Mouse (Mus musculus) lung, embryonic 14.5 days (tissue): ENCODE results near the gene Etnk1. TPM values are rescaled to one million over a fixed set of nuclear protein-coding genes. Genes with fewer than 3 reads are reported as not detected.

Source experiments
- ATAC-seq: fragments of 200-750 bp; cut with Nextera tagmentation; 2 replicates; pipeline ENCODE4 v1.8.0; 2017; ENCODE audit warnings: mild to moderate bottlenecking, moderate TSS enrichment, moderate library complexity; ENCODE audit not compliant: insufficient read depth
- DNase-seq: peaks from one replicate; pipeline ENCODE4 v3.0.0-alpha.2; 2015
- H3K27ac ChIP-seq: fragments of 300-500 bp; sonication (generic); 2 replicates; pipeline ENCODE4 v1.5.1; 2014; ENCODE audit warnings: low read depth, mild to moderate bottlenecking, moderate library complexity
- H3K27me3 ChIP-seq: fragments of 300-500 bp; sonication (generic); 2 replicates; pipeline ENCODE4 v1.6.1; 2014; ENCODE audit warnings: low read length, control low read depth; ENCODE audit not compliant: insufficient read depth
- H3K36me3 ChIP-seq: fragments of 300-500 bp; sonication (generic); 2 replicates; pipeline ENCODE4 v1.6.1; 2014; ENCODE audit warnings: control low read depth; ENCODE audit not compliant: insufficient read depth
- H3K4me1 ChIP-seq: fragments of 300-500 bp; sonication (generic); 2 replicates; pipeline ENCODE4 v1.6.1; 2014; ENCODE audit warnings: antibody characterized with exemption, control low read depth; ENCODE audit not compliant: insufficient read depth
- H3K4me2 ChIP-seq: fragments of 300-500 bp; sonication (generic); 2 replicates; pipeline ENCODE4 v1.6.1; 2014; ENCODE audit warnings: mild to moderate bottlenecking
- H3K4me3 ChIP-seq: fragments of 300-500 bp; sonication (generic); 2 replicates; pipeline ENCODE4 v1.5.1; 2014; ENCODE audit warnings: low read depth, low read length
- H3K9ac ChIP-seq: fragments of 300-500 bp; sonication (generic); 2 replicates; pipeline ENCODE4 v1.6.1; 2014
- H3K9me3 ChIP-seq: fragments of 300-500 bp; sonication (generic); 2 replicates; pipeline ENCODE4 v1.6.1; 2016; ENCODE audit warnings: low read depth, low read length, control low read depth
- CTCF ChIP-seq: IDR thresholded peaks from 2 replicates; pipeline ENCODE4 v1.5.1; 2016; ENCODE audit warnings: antibody characterized with exemption, low read depth
- WGBS: fragments of 180-500 bp; shearing (Covaris S2); extraction: QIAGEN DNeasy Blood & Tissue Kit; methylation state at CpG from one replicate; pipeline ENCODE4 v1.1.7; 2014; 5-methylcytosine and 5-hydroxymethylcytosine counted together
- polyA plus RNA-seq: library from polyadenylated mRNA; unstranded; fragments of >200 nt; fragmentation: Nextera tagmentation; extraction: Ambion mirVana; gene quantifications from 2 replicates; pipeline ENCODE4 v1.2.1, GENCODE M21; 2014

The Etnk1 gene
- polyA plus RNA-seq, 1 experiment from 2014 or later = 23.3 TPM

DNA sequence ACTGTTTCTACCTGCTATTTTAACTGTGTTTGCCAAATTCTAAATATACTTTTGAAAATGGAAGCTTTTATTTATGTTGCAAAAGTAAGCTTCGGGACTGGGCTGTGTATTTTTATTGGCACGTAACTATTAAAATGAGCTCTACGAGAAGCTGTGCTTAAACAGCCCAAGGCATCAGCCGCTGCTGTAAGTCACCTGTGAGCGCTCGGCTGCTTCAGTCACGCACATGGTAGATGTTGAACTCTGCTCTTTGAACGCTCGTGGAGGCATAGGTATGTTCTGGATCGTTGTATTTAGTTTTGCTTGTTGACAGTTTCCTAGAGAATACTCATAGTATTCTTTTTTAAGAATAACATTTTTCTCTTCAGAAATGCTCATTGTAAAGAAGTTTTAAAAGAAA is 26.1 kb downstream of the Etnk1 start:
- Histone ChIP-seq H3K9ac (no peak overlapping the region), H3K9me3 (no peaks in the 10 kb centered on the region), H3K4me3 (no peak overlapping the region), H3K27me3 (no peaks in the 10 kb centered on the region), H3K4me2 (no peak overlapping the region), H3K27ac (no peak overlapping the region), H3K36me3 (peaks cover 41% of the 10 kb centered on the region), H3K4me1 (no peaks in the 10 kb centered on the region)
- ATAC-seq = no peak
- 82% methylated on average over 10 of the region's 10 CpGs for WGBS
- DNase-seq = no peak
- no peak for TF ChIP-seq CTCF

DNA sequence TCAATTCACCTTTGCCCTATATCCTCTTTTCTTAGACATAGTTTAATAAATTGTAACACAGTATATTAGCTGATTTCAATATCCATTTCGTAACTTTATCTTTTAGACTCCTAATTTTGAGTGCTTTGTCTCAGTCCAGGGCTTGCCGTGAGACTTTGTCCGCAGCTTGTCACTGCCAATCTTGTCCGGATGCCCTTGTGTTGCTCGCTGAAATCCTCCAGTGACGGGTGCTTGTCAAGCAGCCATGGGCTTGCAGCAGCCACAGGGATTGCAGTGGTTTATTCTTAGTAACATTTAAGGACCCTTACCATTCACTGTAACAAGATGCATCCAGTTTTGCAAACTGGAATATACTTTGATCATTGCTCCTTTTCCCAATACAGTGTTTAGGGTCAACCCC is 26.6 kb downstream of the Etnk1 start:
- no peak overlapping the region for H3K9ac ChIP-seq
- no peak overlapping the region for H3K27ac ChIP-seq
- H3K36me3 ChIP-seq = peaks cover 44% of the 10 kb centered on the region
- H3K4me3 ChIP-seq = no peak overlapping the region
- H3K27me3 ChIP-seq = no peaks in the 10 kb centered on the region
- no peaks in the 10 kb centered on the region for H3K4me1 ChIP-seq
- no peaks in the 10 kb centered on the region for H3K9me3 ChIP-seq
- TF ChIP-seq CTCF = no peak
- DNase-seq = no peak
- H3K4me2 ChIP-seq = no peak overlapping the region
- 79% methylated on average over 6 of the region's 6 CpGs for WGBS
- ATAC-seq = no peak

DNA sequence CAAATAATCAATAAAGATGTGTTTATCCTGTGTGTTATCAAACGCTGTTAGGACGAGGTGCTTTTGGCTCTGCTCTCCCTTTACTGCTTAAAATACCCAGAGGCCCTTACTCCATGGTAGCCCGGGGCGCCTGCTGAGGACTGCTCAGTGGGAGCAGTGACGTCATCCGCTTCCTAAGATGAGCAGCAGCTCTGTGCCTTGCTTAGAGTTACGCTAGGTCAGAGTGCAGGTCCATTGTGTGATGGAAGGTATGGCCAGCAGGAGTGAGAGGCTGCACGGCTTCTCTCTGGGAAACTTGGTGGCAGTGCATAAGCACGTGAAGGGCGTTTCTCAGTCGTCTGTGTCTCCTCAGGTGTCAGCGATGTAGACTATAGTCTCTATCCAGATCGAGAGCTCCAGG is 30.0 kb downstream of the Etnk1 start:
- Histone ChIP-seq H3K9me3 (no peaks in the 10 kb centered on the region), H3K4me2 (no peak overlapping the region), H3K27ac (no peak overlapping the region), H3K9ac (no peak overlapping the region), H3K27me3 (no peaks in the 10 kb centered on the region), H3K36me3 (peaks cover 43% of the 10 kb centered on the region), H3K4me1 (no peaks in the 10 kb centered on the region), H3K4me3 (no peak overlapping the region)
- WGBS = 82% methylated on average over 13 of the region's 13 CpGs
- TF ChIP-seq CTCF = no peak
- no peak for DNase-seq
- no peak for ATAC-seq

DNA sequence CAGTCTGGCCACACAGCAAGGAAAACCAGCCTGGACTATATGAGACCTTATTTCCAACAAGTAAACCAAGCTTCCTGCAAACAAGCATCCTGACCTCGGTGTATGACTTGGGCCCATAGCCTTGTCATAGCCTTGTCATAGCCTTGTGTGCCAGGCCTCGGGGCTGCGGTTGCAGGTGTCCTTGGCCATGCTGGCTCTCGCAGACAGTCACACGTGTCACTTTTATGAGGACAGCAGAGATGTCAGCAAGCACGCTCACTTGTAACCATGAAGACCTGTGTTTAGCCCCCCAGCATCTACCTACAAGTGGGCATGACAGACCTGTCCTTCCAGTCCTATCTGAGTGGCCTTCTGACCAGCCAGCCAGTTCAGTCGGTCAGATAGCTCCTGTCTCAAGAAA is 31.4 kb downstream of the Etnk1 start:
- H3K36me3 ChIP-seq = peaks cover 49% of the 10 kb centered on the region

DNA sequence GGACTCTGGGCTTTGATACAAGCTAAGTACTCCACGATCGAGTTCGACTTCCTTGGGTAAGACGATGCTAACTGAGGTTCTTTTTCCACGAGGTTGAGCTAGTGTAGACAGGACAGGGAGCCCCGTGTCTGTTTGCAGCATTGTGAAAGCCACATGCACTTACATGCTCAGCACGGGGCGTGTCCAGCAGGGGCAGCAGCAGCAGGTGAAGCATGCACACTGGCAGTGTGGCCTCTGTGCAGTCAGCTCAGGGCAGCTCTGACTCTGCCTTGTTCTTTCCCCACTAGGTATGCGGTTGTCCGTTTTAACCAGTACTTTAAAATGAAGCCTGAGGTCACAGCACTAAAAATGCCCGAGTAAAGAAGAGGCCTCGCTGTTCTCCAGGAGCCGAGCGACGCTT is 36.1 kb downstream of the Etnk1 start:
- no peak overlapping the region for H3K27ac ChIP-seq
- 89% methylated on average over 15 of the region's 15 CpGs for WGBS
- ATAC-seq (no peak), DNase-seq (no peak)
- H3K4me2 ChIP-seq = no peak overlapping the region
- TF ChIP-seq CTCF = no peak; the same call in 1 of the 2 replicates
- no peak overlapping the region for H3K4me3 ChIP-seq
- no peak overlapping the region for H3K9ac ChIP-seq
- peaks cover 39% of the 10 kb centered on the region for H3K36me3 ChIP-seq
- H3K9me3 ChIP-seq = no peaks in the 10 kb centered on the region
- no peaks in the 10 kb centered on the region for H3K4me1 ChIP-seq
- no peaks in the 10 kb centered on the region for H3K27me3 ChIP-seq

More for the DNA sequence above, 31.4 kb downstream of the Etnk1 start:
- H3K9ac ChIP-seq = no peak overlapping the region
- no peaks in the 10 kb centered on the region for H3K9me3 ChIP-seq
- H3K4me2 ChIP-seq = no peak overlapping the region
- DNase-seq = no peak
- 84% methylated on average over 7 of the region's 7 CpGs for WGBS
- ATAC-seq = no peak; the same call in 1 of the 2 replicates
- H3K27ac ChIP-seq = no peak overlapping the region
- H3K27me3 ChIP-seq = no peaks in the 10 kb centered on the region
- H3K4me3 ChIP-seq = no peak overlapping the region
- no peaks in the 10 kb centered on the region for H3K4me1 ChIP-seq
- no peak for TF ChIP-seq CTCF

DNA sequence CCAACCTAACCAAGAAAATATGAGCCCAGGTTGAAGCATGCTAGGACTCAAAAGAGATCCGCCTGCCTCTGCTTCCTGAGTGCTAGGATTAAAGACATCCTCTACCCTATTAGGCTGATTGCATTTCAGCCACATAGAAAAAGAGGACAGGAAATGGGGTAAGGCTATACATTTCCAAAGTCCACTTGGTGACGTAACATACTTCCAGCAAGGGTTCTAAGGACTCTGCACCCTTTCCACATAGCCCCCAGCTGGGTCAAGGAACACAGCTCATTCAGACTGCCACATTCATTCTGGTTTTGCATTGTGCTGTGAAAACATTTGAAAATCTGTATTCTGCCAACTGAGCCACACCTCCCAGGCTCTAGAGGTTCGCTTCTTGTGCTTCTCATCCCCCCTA is 41.9 kb downstream of the Etnk1 start:
- Histone ChIP-seq H3K4me1 (no peaks in the 10 kb centered on the region), H3K27ac (no peak overlapping the region), H3K9ac (no peak overlapping the region), H3K4me3 (no peak overlapping the region), H3K4me2 (no peak overlapping the region), H3K9me3 (no peaks in the 10 kb centered on the region; the same call in 1 of the 2 replicates), H3K27me3 (no peaks in the 10 kb centered on the region), H3K36me3 (peaks cover 20% of the 10 kb centered on the region)
- no peak for TF ChIP-seq CTCF
- ATAC-seq (no peak), DNase-seq (no peak)
- 92% methylated on average over 3 of the region's 3 CpGs for WGBS

DNA sequence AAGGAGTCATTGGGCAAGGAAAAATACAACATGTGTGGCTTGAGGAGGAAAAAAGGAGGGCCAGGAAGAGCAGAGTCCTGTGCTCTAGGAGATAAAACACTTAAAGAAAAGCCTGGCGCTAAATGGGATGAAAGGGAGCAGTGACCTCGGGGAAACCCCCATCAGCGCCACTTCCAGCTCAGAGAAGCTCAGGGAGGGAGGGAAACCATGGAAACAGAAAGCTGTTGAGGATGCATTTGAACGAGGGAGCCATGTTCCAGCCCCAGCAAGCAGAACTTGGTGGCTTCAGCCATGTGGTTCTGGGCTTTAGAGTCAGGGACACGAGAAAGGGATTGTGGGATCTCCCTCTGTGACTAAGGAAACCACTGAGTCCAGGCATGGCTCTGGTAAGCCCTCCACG is 45.7 kb downstream of the Etnk1 start:
- Histone ChIP-seq H3K4me1 (0 out of 2 replicates have a peak, but pooled peaks cover 5% of the 10 kb centered on the region), H3K9me3 (no peaks in the 10 kb centered on the region; the same call in 1 of the 2 replicates), H3K4me3 (no peak overlapping the region), H3K27ac (no peak overlapping the region), H3K9ac (no peak overlapping the region), H3K36me3 (peaks cover 2% of the 10 kb centered on the region; the same call in 1 of the 2 replicates), H3K4me2 (no peak overlapping the region), H3K27me3 (no peaks in the 10 kb centered on the region)
- DNase-seq = no peak
- no peak for TF ChIP-seq CTCF
- no peak for ATAC-seq
- WGBS = 72% methylated on average over 6 of the region's 6 CpGs

DNA sequence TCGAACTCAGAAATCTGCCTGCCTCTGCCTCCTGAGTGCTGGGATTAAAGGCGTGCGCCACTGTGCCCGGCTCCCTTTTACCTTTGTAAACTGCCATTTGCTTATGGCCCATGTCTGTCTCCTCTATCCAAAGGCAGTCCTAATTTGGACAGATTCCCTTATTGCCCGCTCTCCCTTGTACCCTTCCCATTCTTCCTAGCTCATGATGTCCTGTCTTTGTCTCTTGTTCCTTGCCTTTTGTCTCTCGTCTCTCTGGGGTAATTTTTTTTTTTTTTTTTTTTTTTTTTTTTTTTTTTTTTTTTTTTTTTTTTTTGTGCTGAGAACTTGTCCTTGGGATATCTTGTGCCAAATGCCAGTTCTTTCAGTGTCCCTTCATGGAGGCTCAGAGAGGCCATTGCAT is 46.4 kb downstream of the Etnk1 start:
- TF ChIP-seq CTCF = no peak
- ATAC-seq = no peak
- Histone ChIP-seq H3K27me3 (no peaks in the 10 kb centered on the region), H3K4me3 (no peak overlapping the region), H3K9me3 (no peaks in the 10 kb centered on the region; the same call in 1 of the 2 replicates), H3K36me3 (peaks cover 2% of the 10 kb centered on the region; the same call in 1 of the 2 replicates), H3K27ac (no peak overlapping the region), H3K4me1 (0 out of 2 replicates have a peak, but pooled peaks cover 5% of the 10 kb centered on the region), H3K4me2 (no peak overlapping the region), H3K9ac (no peak overlapping the region)
- no peak for DNase-seq
- WGBS = 92% methylated on average over 6 of the region's 6 CpGs
